Mouse (Mus musculus) liver, adult 2 months (tissue): ENCODE data around the gene Psmd7. TPM values are rescaled to one million over a fixed set of nuclear protein-coding genes. Genes with fewer than 3 reads are reported as not detected.

Source experiments
- DNase-seq: peaks from one replicate; pipeline ENCODE4 v3.0.0-alpha.2; 2011; ENCODE audit warnings: low read depth, low spot score; ENCODE audit errors: extremely low read depth
- H3K27ac ChIP-seq: fragments of 200-500 bp; replicated peaks from 2 replicates; pipeline ENCODE4 v1.5.1; 2012; ENCODE audit warnings: low read depth, mild to moderate bottlenecking, control low read depth, inconsistent platforms, low read length; ENCODE audit not compliant: insufficient read depth
- H3K27me3 ChIP-seq: fragments of 200-500 bp; 2 replicates; pipeline ENCODE4 v1.6.1; 2012; ENCODE audit warnings: mild to moderate bottlenecking, moderate library complexity, low read length, inconsistent platforms; ENCODE audit not compliant: control insufficient read depth, insufficient read depth
- H3K36me3 ChIP-seq: fragments of 200-500 bp; 2 replicates; pipeline ENCODE4 v1.6.1; 2012; ENCODE audit warnings: low read length, inconsistent platforms; ENCODE audit not compliant: control insufficient read depth, insufficient read depth
- H3K4me1 ChIP-seq: fragments of 200-500 bp; 2 replicates; pipeline ENCODE4 v1.6.1; 2011; ENCODE audit warnings: low read length; ENCODE audit not compliant: control insufficient read depth, insufficient read depth
- H3K4me3 ChIP-seq: fragments of 200-500 bp; 2 replicates; pipeline ENCODE4 v1.5.1; 2011; ENCODE audit warnings: low read depth, mild to moderate bottlenecking, control low read depth, low read length, moderate library complexity; ENCODE audit not compliant: insufficient read depth
- H3K79me2 ChIP-seq: fragments of 200-500 bp; 2 replicates; pipeline ENCODE4 v1.6.1; 2012; ENCODE audit warnings: inconsistent platforms, mild to moderate bottlenecking, low read length, moderate library complexity; ENCODE audit not compliant: control insufficient read depth, insufficient read depth
- H3K9ac ChIP-seq: fragments of 200-500 bp; 2 replicates; pipeline ENCODE4 v1.6.1; 2012; ENCODE audit warnings: low read depth, mild to moderate bottlenecking, control low read depth, inconsistent platforms, low read length
- CTCF ChIP-seq: fragments of 200-500 bp; IDR thresholded peaks from 2 replicates; pipeline ENCODE4 v1.5.1; 2011; ENCODE audit warnings: low read depth, low read length, control low read depth
- POLR2A ChIP-seq: fragments of 200-500 bp; IDR thresholded peaks from 2 replicates; pipeline ENCODE4 v1.6.1; 2011; ENCODE audit warnings: low read length, control low read depth; ENCODE audit not compliant: insufficient read depth; ENCODE audit errors: extremely low read depth
- WGBS: fragments of 180-500 bp; shearing (Covaris S2); methylation state at CpG from one replicate; pipeline ENCODE4 v1.1.7; 2018; 5-methylcytosine and 5-hydroxymethylcytosine counted together
- polyA plus RNA-seq: library from polyadenylated mRNA; depleted of rRNA; stranded (reverse); fragments of >200 nt; gene quantifications from 2 replicates; pipeline ENCODE4 v1.2.3, GENCODE M21; 2012; rRNA removed
- total RNA-seq: library from RNA; depleted of rRNA; stranded (reverse); fragments of >200 nt; gene quantifications from 2 replicates; pipeline ENCODE4 v1.2.3, GENCODE M21; 2014; rRNA removed

Psmd7 gene
- total and polyA plus RNA-seq, 2 experiments: 26.6 to 49.9 TPM

DNA sequence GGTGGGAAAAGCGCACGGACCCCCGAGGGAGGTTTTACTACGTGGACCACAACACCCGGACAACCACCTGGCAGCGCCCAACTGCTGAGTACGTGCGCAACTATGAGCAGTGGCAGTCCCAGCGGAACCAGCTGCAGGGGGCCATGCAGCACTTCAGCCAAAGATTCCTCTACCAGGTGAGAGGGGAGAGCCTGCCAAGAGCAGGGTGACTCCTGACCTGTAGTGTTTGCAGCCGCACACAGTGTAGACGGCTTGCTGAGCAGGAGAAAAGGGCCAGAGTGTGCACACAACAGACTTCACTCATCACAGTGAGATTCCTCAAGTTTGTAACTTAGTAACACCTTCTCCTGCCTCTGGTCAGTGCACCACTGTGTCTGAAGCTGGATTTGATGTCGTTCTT lies 47.6 kb downstream of the Psmd7 start:
- Histone ChIP-seq H3K27ac (no peak overlapping the region), H3K79me2 (no peaks in the 10 kb centered on the region), H3K4me1 (no peaks in the 10 kb centered on the region), H3K9ac (no peak overlapping the region), H3K36me3 (peaks cover 2% of the 10 kb centered on the region), H3K27me3 (no peaks in the 10 kb centered on the region), H3K4me3 (no peak overlapping the region)
- DNase-seq: no peak
- TF ChIP-seq POLR2A (no peak), CTCF (no peak)
- 92% methylated on average over 12 of the region's 12 CpGs for WGBS

DNA sequence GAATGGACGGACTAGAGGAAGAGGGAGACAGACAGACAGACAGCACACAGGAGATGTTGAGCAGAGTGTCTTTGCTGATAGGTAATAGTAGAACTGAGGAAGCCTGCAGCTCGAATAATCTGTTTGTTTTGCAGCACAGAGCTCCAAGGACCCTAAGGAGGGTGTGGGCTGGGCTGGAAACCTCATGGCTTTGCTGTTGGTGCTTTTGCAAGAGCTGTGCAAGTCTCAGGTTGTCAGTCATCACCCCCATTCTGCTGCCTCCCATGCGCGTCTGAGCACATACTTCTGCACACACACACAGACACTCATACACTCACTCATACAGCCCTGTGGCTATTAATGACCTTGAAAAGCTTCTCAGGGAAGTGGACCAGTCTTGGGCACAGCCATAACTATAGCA lies 50.8 kb downstream of the Psmd7 start:
- TF ChIP-seq CTCF (no peak), POLR2A (no peak)
- no peak overlapping the region for H3K4me3 ChIP-seq
- peaks cover 2% of the 10 kb centered on the region for H3K36me3 ChIP-seq
- H3K4me1 ChIP-seq: no peaks in the 10 kb centered on the region
- H3K27me3 ChIP-seq: no peaks in the 10 kb centered on the region
- 88% methylated on average over 4 of the region's 4 CpGs for WGBS
- H3K9ac ChIP-seq: no peak overlapping the region
- H3K27ac ChIP-seq: no peak overlapping the region
- H3K79me2 ChIP-seq: no peaks in the 10 kb centered on the region
- no peak for DNase-seq

Other genes starting within 250 kb of the Psmd7 start
- gene Nqo1, start 185.3 kb downstream of the Psmd7 start, total RNA-seq: 20.0 and 20.6 TPM in 2 replicates
- gene Nqo1, start 185.3 kb downstream of the Psmd7 start, polyA plus RNA-seq: 12.6 and 13.8 TPM in 2 replicates
- 2.4 and 2.8 TPM in 2 replicates for gene Nob1, start 163.4 kb downstream of the Psmd7 start, total RNA-seq
- 11.2 and 14.3 TPM in 2 replicates for gene Nob1, start 163.4 kb downstream of the Psmd7 start, polyA plus RNA-seq
- 11.8 and 14.4 TPM in 2 replicates for gene Wwp2, start 152.1 kb downstream of the Psmd7 start, total RNA-seq
- gene Wwp2, start 152.1 kb downstream of the Psmd7 start, polyA plus RNA-seq: 13.0 and 15.0 TPM in 2 replicates